In genomic region chr10:63337951-63338836, GRCm38 (mm10) we compare ENCODE assay signal across 7 mouse cellular contexts. TPM values are rescaled to one million over a fixed set of nuclear protein-coding genes. Genes with fewer than 3 reads are reported as not detected.
A peak's percentile ranks its signal among the peaks of the same experiment; 100 is the strongest.
DNase-seq lines count a peak whose midpoint lies in the region; ATAC-seq lines count a peak whose summit lies in the region.

No protein-coding gene starts in this region.

- intact Hi-C loops in left cerebral cortex, postnatal 25 days (cut with DNase I), result loop anchor here (5.0 kb wide), 1 partner anchor 316 kb away; the partner anchor contains the start of genes Hnrnph3 and Pbld2

- DNase-seq in adipocyte (ENCODE audit: low spot score), result peak; percentile 32
- DNase-seq in gastrocnemius, adult 8-10 months (ENCODE audit: low spot score in 2 of 2), result peak; percentile 7 to 46
- DNase-seq in induced T-regulatory cell, adult 2 months (ENCODE audit: low read depth), result peak; percentile 63
- peak; percentile 50 to 51 for DNase-seq in left cerebral cortex, postnatal 25 days (ENCODE audit: low spot score in 2 of 2)
- DNase-seq in right cerebral cortex, postnatal 36 days (ENCODE audit: low spot score in 2 of 2), result peak; percentile 6 to 9

- peak; percentile 37; the same call in 1 of the 2 replicates for ATAC-seq in common myeloid progenitor, adult 5-6 weeks (replicated peaks; ENCODE audit: low read depth, poor library complexity, severe bottlenecking)
- ATAC-seq in megakaryocyte-erythroid progenitor cell, adult 5-6 weeks (replicated peaks; ENCODE audit: low FRiP score, low TSS enrichment, poor library complexity, severe bottlenecking), result peak; percentile 13; the same call in 1 of the 2 replicates

RNA-seq across cellular contexts. Expression of gene Sirt1, which starts 43.3 kb away (rescaled TPM):
- 44.8 and 53.1 TPM in 2 replicates for total RNA-seq in common myeloid progenitor, adult 5-6 weeks (2017)
- 1 to 10 TPM; 6.8 to 8.9 (median 7.0) TPM for total RNA-seq in gastrocnemius, adult 8-10 months (2022)
- 10 to 100 TPM; 12.1 to 13.3 TPM for total RNA-seq in left cerebral cortex, postnatal 25 days (2021)
- total RNA-seq in megakaryocyte-erythroid progenitor cell, adult 5-6 weeks (2014; fragmentation: Nextera tagmentation), result 29.8 and 39.3 TPM in 2 replicates
- total RNA-seq in megakaryocyte-erythroid progenitor cell, adult 5-6 weeks (2017), result 60.1 and 66.1 TPM in 2 replicates

RNA-seq across cellular contexts. Expression of gene Dnajc12, which starts 44.0 kb away (rescaled TPM):
- 2.0 and 6.6 TPM in 2 replicates for total RNA-seq in common myeloid progenitor, adult 5-6 weeks (2017)
- total RNA-seq in gastrocnemius, adult 8-10 months (2022), result 10 to 100 TPM; 21.3 to 22.7 (median 22.6) TPM
- total RNA-seq in left cerebral cortex, postnatal 25 days (2021), result 10 to 100 TPM; 17.9 to 20.2 TPM
- 0.68 and 1.0 TPM in 2 replicates for total RNA-seq in megakaryocyte-erythroid progenitor cell, adult 5-6 weeks (2014; fragmentation: Nextera tagmentation)
- 2.5 and 2.8 TPM in 2 replicates for total RNA-seq in megakaryocyte-erythroid progenitor cell, adult 5-6 weeks (2017)

Comparison
In these comparisons a context has a peak if more than half of its experiments do, and no peak if none do; other contexts are left out.
1. Peak in every context shown above with its lines: DNase-seq and ATAC-seq.
2. DNase-seq: peak in every context shown above with its lines; median percentile 63 in induced T-regulatory cell, adult 2 months; 50 in left cerebral cortex, postnatal 25 days; 32 in adipocyte; 26 in gastrocnemius, adult 8-10 months; 8 in right cerebral cortex, postnatal 36 days.